Mouse (Mus musculus) lung, embryonic 16.5 days (tissue): Measurements from ENCODE around the gene Lrrc74b. TPM values are rescaled to one million over a fixed set of nuclear protein-coding genes. Genes with fewer than 3 reads are reported as not detected.
A peak's percentile ranks its signal among the peaks of the same experiment; 100 is the strongest.

Source experiments
- ATAC-seq: fragments of 200-750 bp; cut with Nextera tagmentation; 2 replicates; pipeline ENCODE4 v1.8.0; 2017; ENCODE audit warnings: low read depth, mild to moderate bottlenecking, moderate library complexity
- H3K27ac ChIP-seq: fragments of 300-500 bp; sonication (generic); 2 replicates; pipeline ENCODE4 v1.5.1; 2014; ENCODE audit warnings: mild to moderate bottlenecking, control low read depth, low read length
- H3K27me3 ChIP-seq: fragments of 300-500 bp; sonication (generic); 2 replicates; pipeline ENCODE4 v1.6.1; 2014; ENCODE audit warnings: low read depth, low read length, mixed read lengths; ENCODE audit not compliant: control insufficient read depth, insufficient read depth
- H3K36me3 ChIP-seq: fragments of 300-500 bp; sonication (generic); 2 replicates; pipeline ENCODE4 v1.6.1; 2014; ENCODE audit warnings: low read length; ENCODE audit not compliant: control insufficient read depth, insufficient read depth
- H3K4me1 ChIP-seq: fragments of 300-500 bp; sonication (generic); replicated peaks from 2 replicates; pipeline ENCODE4 v1.6.1; 2014; ENCODE audit warnings: low read length, mixed read lengths; ENCODE audit not compliant: control insufficient read depth, insufficient read depth
- H3K4me2 ChIP-seq: fragments of 300-500 bp; sonication (generic); 2 replicates; pipeline ENCODE4 v1.6.1; 2014; ENCODE audit warnings: low read depth, low read length, control low read depth
- H3K4me3 ChIP-seq: fragments of 300-500 bp; sonication (generic); 2 replicates; pipeline ENCODE4 v1.5.1; 2014; ENCODE audit warnings: mild to moderate bottlenecking, low read length, control low read depth
- H3K9ac ChIP-seq: fragments of 300-500 bp; sonication (generic); 2 replicates; pipeline ENCODE4 v1.6.1; 2014; ENCODE audit warnings: low read length, control low read depth
- H3K9me3 ChIP-seq: fragments of 300-500 bp; sonication (generic); 2 replicates; pipeline ENCODE4 v1.6.1; 2016; ENCODE audit warnings: low read length; ENCODE audit not compliant: control insufficient read depth
- WGBS: fragments of 180-500 bp; shearing (Covaris S2); extraction: QIAGEN DNeasy Blood & Tissue Kit; methylation state at CpG from one replicate; pipeline ENCODE4 v1.1.7; 2014; 5-methylcytosine and 5-hydroxymethylcytosine counted together
- polyA plus RNA-seq: library from polyadenylated mRNA; unstranded; fragments of >200 nt; fragmentation: Nextera tagmentation; extraction: Ambion mirVana; gene quantifications from 2 replicates; pipeline ENCODE4 v1.2.1, GENCODE M21; 2015

The Lrrc74b gene
- polyA plus RNA-seq, 1 experiment from 2014 or later: 3.0 TPM

DNA sequence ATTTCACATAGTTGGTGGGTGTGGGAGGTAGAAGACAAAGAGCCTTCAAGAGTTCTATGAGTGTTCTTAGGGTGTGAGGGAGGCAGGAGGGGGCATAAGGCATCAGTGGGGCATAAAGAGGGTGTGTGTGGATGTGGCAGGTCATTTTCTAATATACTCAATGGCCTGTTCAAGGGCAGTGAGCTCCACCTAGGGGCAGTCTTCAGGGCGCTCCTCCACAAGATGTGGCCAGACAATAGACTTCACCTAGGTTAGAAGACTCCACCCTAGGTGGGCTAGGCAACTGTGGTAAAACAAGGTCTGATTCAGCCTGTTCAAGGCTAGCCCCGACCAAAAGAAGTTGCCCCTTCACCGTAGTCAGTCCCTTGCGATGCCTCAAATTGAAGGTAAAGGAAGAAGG lies 28.8 kb downstream of the Lrrc74b start:
- H3K27me3 ChIP-seq: no peaks in the 10 kb centered on the region
- ATAC-seq: no peak
- WGBS: 56% methylated on average over 4 of the region's 4 CpGs
- peaks cover 11% of the 10 kb centered on the region for H3K36me3 ChIP-seq
- peaks cover 2% of the 10 kb centered on the region; the same call in 1 of the 2 replicates for H3K9me3 ChIP-seq
- H3K4me3 ChIP-seq: no peak overlapping the region
- H3K9ac ChIP-seq: no peak overlapping the region
- no peak overlapping the region for H3K27ac ChIP-seq
- H3K4me2 ChIP-seq: no peak overlapping the region
- peaks cover 16% of the 10 kb centered on the region for H3K4me1 ChIP-seq

DNA sequence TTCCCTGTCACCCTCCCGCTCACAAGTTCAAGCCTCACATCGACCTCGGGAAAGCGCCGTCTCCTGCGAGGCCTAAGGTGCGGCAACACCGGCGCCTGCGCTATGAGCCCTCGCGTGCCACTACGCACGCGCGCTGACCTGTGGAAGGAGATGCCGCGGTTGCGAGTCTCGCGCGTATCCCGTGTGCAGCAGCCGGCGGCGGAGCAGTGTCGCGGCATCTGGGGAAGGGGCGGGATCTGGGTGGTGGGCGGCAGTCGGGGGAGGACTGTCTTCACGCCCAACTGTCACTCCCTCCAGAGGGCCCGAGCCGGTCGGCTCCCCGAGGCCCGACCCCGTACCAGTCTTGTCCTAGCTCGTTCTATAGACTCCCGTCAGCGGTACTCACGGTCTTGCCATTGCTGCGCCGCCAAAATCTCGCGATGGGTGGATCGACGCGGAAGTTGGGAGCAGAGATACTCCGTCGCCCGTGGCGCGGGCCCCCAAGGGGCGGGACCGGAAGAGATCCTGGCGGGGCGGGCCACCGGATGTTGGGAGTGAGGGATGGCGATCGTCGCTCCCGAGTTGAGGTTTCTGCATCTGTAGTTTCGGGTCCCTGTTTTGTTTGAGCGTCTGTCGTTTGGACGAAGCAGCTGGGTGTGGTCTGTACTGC lies 30.3 kb downstream of the Lrrc74b start, which contains the start of gene Thap7:
Thap7 (minus strand) TSS at position 497 of the 649 bp plus-strand sequence.
- Histone ChIP-seq H3K4me1 (peaks cover 16% of the 10 kb centered on the region), H3K27me3 (no peaks in the 10 kb centered on the region), H3K36me3 (peaks cover 24% of the 10 kb centered on the region), H3K9ac (peak within 1 kb of the TSS; percentile 90), H3K4me2 (peak within 1 kb of the TSS; percentile 95), H3K4me3 (peak within 1 kb of the TSS; percentile 56), H3K9me3 (no peaks in the 10 kb centered on the region), H3K27ac (peak within 1 kb of the TSS; percentile 96)
- ATAC-seq: peak; percentile 97
- WGBS: under 1% methylated on average over 66 of the region's 67 CpGs

DNA sequence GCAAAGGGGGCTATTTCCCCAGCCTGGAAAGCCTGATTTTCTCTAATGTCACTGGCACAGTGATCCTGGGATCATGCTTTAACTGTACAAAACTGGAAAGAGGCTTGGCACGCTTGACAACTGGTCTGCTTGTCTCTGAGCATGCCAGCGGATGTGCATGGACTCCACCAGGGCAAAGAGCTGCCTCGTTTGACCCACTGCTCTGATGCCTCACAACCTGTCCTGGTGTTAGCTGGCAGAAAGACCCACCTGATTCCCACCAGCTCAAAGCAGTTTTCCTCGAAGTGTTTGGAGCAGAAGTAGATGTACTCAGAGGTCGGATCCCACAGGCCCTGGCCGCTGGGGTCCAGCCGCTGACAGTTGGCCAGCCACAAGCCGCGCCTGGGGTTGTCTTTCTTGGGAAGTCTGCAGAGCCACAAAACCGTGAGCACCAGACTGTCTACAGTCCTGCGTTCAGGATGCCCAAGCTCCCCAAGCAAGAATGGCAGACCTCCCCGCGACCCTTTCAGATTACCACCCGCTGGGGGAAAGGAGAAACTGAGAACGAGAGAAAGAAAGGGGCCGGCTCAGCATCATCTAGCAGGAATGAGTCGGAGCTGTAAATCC lies 31.0 kb downstream of the Lrrc74b start:
- 11% methylated on average over 17 of the region's 17 CpGs for whole genome bisulfite sequencing

DNA sequence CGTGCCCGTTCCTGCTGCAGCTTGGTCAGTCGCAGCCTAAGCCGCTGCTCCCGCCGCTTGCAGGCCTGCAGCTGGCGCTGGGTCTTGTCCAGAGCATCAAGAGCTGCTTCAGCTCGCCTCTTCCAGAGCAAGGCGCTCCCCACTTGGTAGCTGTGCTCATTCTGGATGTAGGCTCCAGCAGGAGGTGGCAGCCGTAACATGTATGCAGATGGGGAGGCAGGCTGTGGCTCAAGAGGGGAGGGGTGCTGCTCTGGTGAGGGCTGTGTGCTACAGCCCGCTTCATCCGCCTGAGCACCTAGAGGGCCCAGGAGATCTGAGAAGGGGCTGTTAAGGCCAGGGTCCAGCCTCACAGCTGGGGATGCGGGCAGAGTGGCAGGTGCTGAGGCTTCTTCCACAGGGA lies 32.8 kb downstream of the Lrrc74b start:
- Histone ChIP-seq H3K4me1 (peaks cover 16% of the 10 kb centered on the region), H3K4me2 (no peak overlapping the region), H3K36me3 (peaks cover 42% of the 10 kb centered on the region), H3K4me3 (no peak overlapping the region), H3K9me3 (no peaks in the 10 kb centered on the region), H3K9ac (no peak overlapping the region), H3K27ac (no peak overlapping the region), H3K27me3 (no peaks in the 10 kb centered on the region)
- no peak for ATAC-seq
- WGBS: 84% methylated on average over 13 of the region's 13 CpGs

More for the DNA sequence above, 31.0 kb downstream of the Lrrc74b start:
- Histone ChIP-seq H3K4me2 (peak overlapping the region; percentile 95), H3K4me3 (peak overlapping the region; percentile 56), H3K27me3 (no peaks in the 10 kb centered on the region), H3K9ac (peak overlapping the region; percentile 90), H3K4me1 (peaks cover 16% of the 10 kb centered on the region), H3K27ac (peak overlapping the region; percentile 96), H3K36me3 (peaks cover 30% of the 10 kb centered on the region), H3K9me3 (no peaks in the 10 kb centered on the region)
- 0 out of 2 replicates have a peak, but pooled peaks have one; percentile 2 for ATAC-seq

DNA sequence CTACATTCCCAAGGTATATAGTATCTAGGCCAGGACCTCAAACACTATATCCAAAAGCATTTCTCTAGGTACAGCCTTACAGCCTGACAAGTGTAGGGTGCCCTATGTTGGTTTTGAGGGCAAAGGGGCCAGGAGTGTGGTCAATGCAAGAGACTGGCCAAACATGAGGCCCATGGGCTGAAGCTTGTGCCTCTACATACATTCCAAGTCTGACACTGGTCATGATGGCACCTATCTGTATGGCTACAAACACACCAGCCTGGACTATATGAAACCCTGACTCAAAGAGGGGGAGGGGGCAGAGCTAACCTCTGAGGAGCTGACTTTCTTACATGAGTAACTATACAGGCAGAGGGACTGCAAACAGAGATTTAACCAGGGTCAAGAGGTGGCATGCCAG lies 33.4 kb downstream of the Lrrc74b start:
- H3K27me3 ChIP-seq: no peaks in the 10 kb centered on the region
- no peak overlapping the region for H3K4me2 ChIP-seq
- H3K4me3 ChIP-seq: no peak overlapping the region
- ATAC-seq: no peak
- no peaks in the 10 kb centered on the region for H3K9me3 ChIP-seq
- no peak overlapping the region for H3K9ac ChIP-seq
- H3K4me1 ChIP-seq: peaks cover 16% of the 10 kb centered on the region
- no peak overlapping the region for H3K27ac ChIP-seq
- peaks cover 46% of the 10 kb centered on the region for H3K36me3 ChIP-seq

DNA sequence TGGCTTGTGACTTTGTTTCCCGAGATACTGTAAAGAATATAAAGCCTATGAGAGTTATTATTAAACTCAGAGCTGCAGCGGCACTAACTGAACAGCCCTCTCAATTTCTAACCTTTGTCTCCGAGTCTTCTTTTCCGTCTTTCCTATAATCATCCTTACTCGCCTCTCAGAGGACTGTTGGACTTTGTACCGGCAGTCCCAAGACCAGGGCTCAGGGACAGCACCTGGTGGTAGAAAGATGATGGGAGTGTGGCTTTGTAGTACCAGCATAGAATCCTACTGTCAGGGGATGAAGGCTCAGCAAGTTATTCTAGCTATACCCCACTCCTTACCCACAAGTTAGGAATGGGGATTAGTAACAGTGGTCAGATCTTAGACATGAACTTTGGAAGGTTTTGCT lies 34.8 kb downstream of the Lrrc74b start:
- Histone ChIP-seq H3K4me1 (peaks cover 10% of the 10 kb centered on the region), H3K36me3 (peaks cover 59% of the 10 kb centered on the region), H3K27me3 (no peaks in the 10 kb centered on the region), H3K9me3 (no peaks in the 10 kb centered on the region), H3K9ac (no peak overlapping the region), H3K4me2 (no peak overlapping the region), H3K4me3 (no peak overlapping the region), H3K27ac (no peak overlapping the region)
- WGBS: 84% methylated on average over 6 of the region's 6 CpGs
- ATAC-seq: no peak

DNA sequence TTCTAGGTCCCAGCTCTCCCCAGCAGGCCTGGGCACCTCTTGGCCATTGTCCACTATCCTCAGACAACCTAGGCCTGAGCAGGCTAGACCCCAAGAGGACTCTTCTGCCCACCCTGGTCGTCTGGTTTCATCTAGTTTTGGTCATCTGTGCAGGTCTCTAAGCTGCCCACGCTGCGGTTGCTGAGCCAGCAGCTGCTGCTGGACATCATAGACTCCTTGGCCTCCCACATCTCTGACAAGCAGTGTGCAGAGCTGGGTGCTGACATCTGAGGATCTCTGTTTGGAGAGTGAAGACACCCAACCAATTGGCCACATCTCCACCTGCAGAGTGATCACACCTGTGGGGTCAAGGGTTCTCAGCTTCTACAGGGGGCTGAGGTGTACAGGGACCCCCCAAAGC lies 35.5 kb downstream of the Lrrc74b start:
- Histone ChIP-seq H3K4me2 (no peak overlapping the region), H3K4me3 (no peak overlapping the region), H3K27ac (no peak overlapping the region), H3K36me3 (peaks cover 66% of the 10 kb centered on the region), H3K4me1 (peaks cover 10% of the 10 kb centered on the region), H3K27me3 (no peaks in the 10 kb centered on the region), H3K9ac (no peak overlapping the region), H3K9me3 (no peaks in the 10 kb centered on the region)
- 85% methylated on average over 3 of the region's 3 CpGs for WGBS
- no peak for ATAC-seq

DNA sequence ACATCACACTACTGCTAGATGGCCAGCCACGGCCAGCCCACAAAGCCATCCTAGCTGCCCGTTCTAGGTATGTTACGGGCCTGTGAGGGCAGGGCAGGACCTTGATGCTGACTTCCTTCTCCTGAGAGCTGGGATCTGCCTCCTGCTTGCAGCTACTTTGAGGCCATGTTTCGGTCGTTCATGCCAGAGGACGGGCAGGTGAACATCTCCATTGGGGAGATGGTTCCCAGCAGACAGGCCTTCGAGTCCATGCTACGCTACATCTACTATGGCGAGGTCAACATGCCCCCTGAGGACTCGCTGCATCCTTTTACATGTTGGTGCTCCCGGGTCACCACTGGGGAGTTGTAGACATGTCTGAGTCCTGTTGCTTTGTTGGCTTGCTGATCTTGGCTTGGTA lies 36.9 kb downstream of the Lrrc74b start:
- no peaks in the 10 kb centered on the region for H3K4me1 ChIP-seq
- H3K9ac ChIP-seq: no peak overlapping the region
- peaks cover 75% of the 10 kb centered on the region for H3K36me3 ChIP-seq
- H3K27me3 ChIP-seq: no peaks in the 10 kb centered on the region
- no peak overlapping the region for H3K4me2 ChIP-seq
- H3K27ac ChIP-seq: no peak overlapping the region
- H3K9me3 ChIP-seq: no peaks in the 10 kb centered on the region
- 89% methylated on average over 11 of the region's 11 CpGs for WGBS
- H3K4me3 ChIP-seq: no peak overlapping the region
- ATAC-seq: no peak

DNA sequence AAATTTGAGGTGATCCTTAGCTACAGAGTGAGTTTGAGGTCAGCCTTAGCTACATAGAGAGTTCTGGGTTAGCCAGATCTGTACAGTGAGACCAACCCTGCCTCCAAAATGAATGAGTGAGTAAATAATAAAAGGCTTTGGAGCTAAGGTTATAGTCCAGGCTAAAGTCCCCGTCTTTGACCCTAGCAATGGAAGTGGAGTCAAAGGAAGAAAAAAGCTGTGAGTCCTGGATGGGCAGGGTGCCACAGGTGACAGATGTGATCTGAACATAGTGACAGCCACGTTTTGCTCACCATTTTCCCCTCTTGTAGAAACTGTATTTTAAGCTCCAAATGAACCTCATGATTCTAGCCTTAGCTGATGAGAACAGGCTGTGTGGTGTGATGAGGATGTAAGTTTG lies 42.1 kb downstream of the Lrrc74b start:
- no peak overlapping the region for H3K9ac ChIP-seq
- H3K4me3 ChIP-seq: no peak overlapping the region
- ATAC-seq: no peak
- H3K36me3 ChIP-seq: peaks cover 62% of the 10 kb centered on the region
- H3K27me3 ChIP-seq: no peaks in the 10 kb centered on the region
- no peaks in the 10 kb centered on the region for H3K4me1 ChIP-seq
- H3K4me2 ChIP-seq: no peak overlapping the region
- no peaks in the 10 kb centered on the region for H3K9me3 ChIP-seq
- 89% methylated on average over 2 of the region's 2 CpGs for WGBS
- H3K27ac ChIP-seq: no peak overlapping the region
